Mouse (Mus musculus) heart, embryonic 13.5 days (tissue): ENCODE data around the gene Srl. TPM values are rescaled to one million over a fixed set of nuclear protein-coding genes. Genes with fewer than 3 reads are reported as not detected.
"Not testable (repeated sequence)": the region's sequence is repeated elsewhere in the genome, so short reads cannot be mapped to it uniquely, and the experiment has no call there.

Experiments used
- ATAC-seq: fragments of 200-750 bp; cut with Nextera tagmentation; 2 replicates; pipeline ENCODE4 v1.8.0; 2017; ENCODE audit warnings: moderate TSS enrichment; ENCODE audit not compliant: insufficient number of reproducible peaks, low FRiP score, low TSS enrichment; ENCODE audit errors: extremely low read depth
- H3K27ac ChIP-seq: fragments of 300-500 bp; sonication (generic); replicated peaks from 2 replicates; pipeline ENCODE4 v1.5.1; 2015; ENCODE audit warnings: moderate library complexity, mild to moderate bottlenecking, inconsistent platforms
- H3K27me3 ChIP-seq: fragments of 300-500 bp; sonication (generic); replicated peaks from 2 replicates; pipeline ENCODE4 v1.6.1; 2015; ENCODE audit warnings: mild to moderate bottlenecking, inconsistent platforms
- H3K36me3 ChIP-seq: fragments of 300-500 bp; sonication (generic); 2 replicates; pipeline ENCODE4 v1.6.1; 2015; ENCODE audit warnings: mild to moderate bottlenecking, inconsistent platforms
- H3K4me1 ChIP-seq: fragments of 300-500 bp; sonication (generic); 2 replicates; pipeline ENCODE4 v1.6.1; 2015; ENCODE audit warnings: inconsistent platforms
- H3K4me2 ChIP-seq: fragments of 300-500 bp; sonication (generic); 2 replicates; pipeline ENCODE4 v1.6.1; 2015; ENCODE audit warnings: inconsistent platforms, mild to moderate bottlenecking, moderate library complexity
- H3K4me3 ChIP-seq: fragments of 300-500 bp; sonication (generic); 2 replicates; pipeline ENCODE4 v1.5.1; 2015; ENCODE audit warnings: moderate library complexity, mild to moderate bottlenecking, inconsistent platforms
- H3K9ac ChIP-seq: fragments of 300-500 bp; sonication (generic); 2 replicates; pipeline ENCODE4 v1.6.1; 2015; ENCODE audit warnings: inconsistent platforms, mild to moderate bottlenecking, moderate library complexity
- H3K9me3 ChIP-seq: fragments of 300-500 bp; sonication (generic); 2 replicates; pipeline ENCODE4 v1.6.1; 2016; ENCODE audit warnings: inconsistent platforms
- WGBS: fragments of 180-500 bp; shearing (Covaris S2); methylation state at CpG from one replicate; pipeline ENCODE4 v1.1.7; 2015; ENCODE audit warnings: mixed read lengths; 5-methylcytosine and 5-hydroxymethylcytosine counted together
- polyA plus RNA-seq: library from polyadenylated mRNA; unstranded; fragments of >200 nt; fragmentation: Nextera tagmentation; extraction: Ambion mirVana; gene quantifications from 2 replicates; pipeline ENCODE4 v1.2.1, GENCODE M21; 2015

Srl gene
- polyA plus RNA-seq, 1 experiment from 2014 or later = 177 TPM

GRCm38 (mm10) chr16:4537616-4538358 is 3.8 kb downstream of the Srl start:
- H3K4me2 ChIP-seq = no peak overlapping the region
- H3K27me3 ChIP-seq = no peaks in the 10 kb centered on the region
- H3K9me3 ChIP-seq = no peaks in the 10 kb centered on the region
- no peak for ATAC-seq
- H3K4me1 ChIP-seq = peaks cover 26% of the 10 kb centered on the region
- 29% methylated on average over 3 of the region's 3 CpGs for WGBS
- no peak overlapping the region for H3K4me3 ChIP-seq
- H3K9ac ChIP-seq = peak overlapping the region; percentile 33; the same call in 1 of the 2 replicates
- no peaks in the 10 kb centered on the region for H3K36me3 ChIP-seq
- H3K27ac ChIP-seq = peak overlapping the region; percentile 46

- H3K4me1 ChIP-seq = peaks cover 23% of the 10 kb centered on the region
- H3K27me3 ChIP-seq, H3K9ac ChIP-seq, H3K9me3 ChIP-seq, H3K4me3 ChIP-seq, H3K4me2 ChIP-seq, H3K27ac ChIP-seq, ATAC-seq, H3K36me3 ChIP-seq: not testable (repeated sequence)
- 84% methylated on average over 12 of the region's 12 CpGs for WGBS
These were observed 14.2 kb downstream of the Srl start for GRCm38 (mm10) chr16:4527373-4527772.

GRCm38 (mm10) chr16:4523313-4524004 is 18.2 kb downstream of the Srl start:
- H3K9ac ChIP-seq = peak overlapping the region; percentile 87
- H3K4me2 ChIP-seq = peak overlapping the region; percentile 65
- peak overlapping the region; percentile 58 for H3K4me3 ChIP-seq
- H3K9me3 ChIP-seq = 0 out of 2 replicates have a peak, but pooled peaks cover 6% of the 10 kb centered on the region
- ATAC-seq = no peak
- 0 out of 2 replicates have a peak, but pooled peaks cover 4% of the 10 kb centered on the region for H3K36me3 ChIP-seq
- H3K27me3 ChIP-seq = no peaks in the 10 kb centered on the region
- H3K27ac ChIP-seq = peak overlapping the region; percentile 97
- peaks cover 44% of the 10 kb centered on the region for H3K4me1 ChIP-seq
- WGBS = 52% methylated on average over 7 of the region's 7 CpGs

GRCm38 (mm10) chr16:4522879-4523278 is 18.7 kb downstream of the Srl start:
- Histone ChIP-seq H3K4me3 (peak overlapping the region; percentile 58), H3K9ac (peak overlapping the region; percentile 87), H3K4me1 (peaks cover 50% of the 10 kb centered on the region), H3K9me3 (0 out of 2 replicates have a peak, but pooled peaks cover 6% of the 10 kb centered on the region), H3K27ac (peak overlapping the region; percentile 97), H3K4me2 (peak overlapping the region; percentile 65), H3K27me3 (no peaks in the 10 kb centered on the region), H3K36me3 (0 out of 2 replicates have a peak, but pooled peaks cover 4% of the 10 kb centered on the region)
- ATAC-seq = no peak
- 40% methylated on average over 8 of the region's 8 CpGs for whole genome bisulfite sequencing

- Histone ChIP-seq H3K9me3 (no peaks in the 10 kb centered on the region), H3K9ac (peak overlapping the region; percentile 87), H3K4me2 (peak overlapping the region; percentile 65), H3K36me3 (0 out of 2 replicates have a peak, but pooled peaks cover 4% of the 10 kb centered on the region), H3K4me1 (peaks cover 59% of the 10 kb centered on the region), H3K27me3 (no peaks in the 10 kb centered on the region), H3K27ac (peak overlapping the region; percentile 97), H3K4me3 (peak overlapping the region; percentile 58)
- WGBS = 48% methylated on average over 5 of the region's 5 CpGs
- peak; percentile 88 for ATAC-seq
These were observed 19.7 kb downstream of the Srl start for GRCm38 (mm10) chr16:4521735-4522530.

- Histone ChIP-seq H3K4me2 (peak overlapping the region; percentile 65), H3K27ac (peak overlapping the region; percentile 97), H3K4me1 (peaks cover 64% of the 10 kb centered on the region), H3K9ac (peak overlapping the region; percentile 87), H3K4me3 (peak overlapping the region; percentile 58), H3K9me3 (no peaks in the 10 kb centered on the region), H3K36me3 (peaks cover 4% of the 10 kb centered on the region; the same call in 1 of the 2 replicates), H3K27me3 (no peaks in the 10 kb centered on the region)
- no peak for ATAC-seq
- 26% methylated on average over 4 of the region's 4 CpGs for WGBS
These were observed 20.4 kb downstream of the Srl start for GRCm38 (mm10) chr16:4521074-4521667.

- WGBS = 42% methylated on average over 8 of the region's 8 CpGs
- ATAC-seq = no peak
These were observed 20.9 kb downstream of the Srl start for GRCm38 (mm10) chr16:4520673-4521072.

GRCm38 (mm10) chr16:4519825-4520224 is 21.8 kb downstream of the Srl start:
- Histone ChIP-seq H3K4me2 (peak overlapping the region; percentile 65), H3K27ac (peak overlapping the region; percentile 97), H3K4me3 (peak overlapping the region; percentile 58)

More at GRCm38 (mm10) chr16:4520673-4521072, 20.9 kb downstream of the Srl start:
- Histone ChIP-seq H3K4me1 (peaks cover 69% of the 10 kb centered on the region), H3K9me3 (no peaks in the 10 kb centered on the region), H3K27ac (peak overlapping the region; percentile 97), H3K9ac (peak overlapping the region; percentile 87), H3K36me3 (peaks cover 9% of the 10 kb centered on the region; the same call in 1 of the 2 replicates), H3K4me2 (peak overlapping the region; percentile 65), H3K4me3 (peak overlapping the region; percentile 58), H3K27me3 (no peaks in the 10 kb centered on the region)

GRCm38 (mm10) chr16:4519157-4519556 is 22.5 kb downstream of the Srl start:
- H3K27ac ChIP-seq = peak overlapping the region; percentile 48
- no peaks in the 10 kb centered on the region for H3K27me3 ChIP-seq
- peaks cover 83% of the 10 kb centered on the region for H3K4me1 ChIP-seq

More at GRCm38 (mm10) chr16:4519825-4520224, 21.8 kb downstream of the Srl start:
- Histone ChIP-seq H3K9ac (peak overlapping the region; percentile 87), H3K36me3 (peaks cover 9% of the 10 kb centered on the region; the same call in 1 of the 2 replicates), H3K4me1 (peaks cover 77% of the 10 kb centered on the region), H3K27me3 (no peaks in the 10 kb centered on the region), H3K9me3 (no peaks in the 10 kb centered on the region)
- ATAC-seq = no peak
- 86% methylated on average over 2 of the region's 2 CpGs for WGBS

GRCm38 (mm10) chr16:4517906-4518305 is 23.7 kb downstream of the Srl start:
- Histone ChIP-seq H3K9ac (peak overlapping the region; percentile 44; the same call in 1 of the 2 replicates), H3K27ac (peak overlapping the region; percentile 48), H3K9me3 (no peaks in the 10 kb centered on the region), H3K4me2 (peak overlapping the region; percentile 65), H3K4me3 (no peak overlapping the region), H3K27me3 (no peaks in the 10 kb centered on the region), H3K36me3 (peaks cover 9% of the 10 kb centered on the region; the same call in 1 of the 2 replicates), H3K4me1 (peaks cover 83% of the 10 kb centered on the region)
- whole genome bisulfite sequencing = 49% methylated on average over 2 of the region's 2 CpGs
- no peak for ATAC-seq

More at GRCm38 (mm10) chr16:4519157-4519556, 22.5 kb downstream of the Srl start:
- H3K9me3 ChIP-seq = no peaks in the 10 kb centered on the region
- H3K4me3 ChIP-seq = 0 out of 2 replicates have a peak overlapping the region, but pooled peaks have one; percentile 2
- no peak for ATAC-seq
- H3K4me2 ChIP-seq = peak overlapping the region; percentile 65
- peak overlapping the region; percentile 63 for H3K9ac ChIP-seq
- WGBS = 77% methylated on average over 4 of the region's 4 CpGs
- peaks cover 9% of the 10 kb centered on the region; the same call in 1 of the 2 replicates for H3K36me3 ChIP-seq
